Comparison of ENCODE assay signal across 23 mouse cellular contexts in the genomic region with DNA sequence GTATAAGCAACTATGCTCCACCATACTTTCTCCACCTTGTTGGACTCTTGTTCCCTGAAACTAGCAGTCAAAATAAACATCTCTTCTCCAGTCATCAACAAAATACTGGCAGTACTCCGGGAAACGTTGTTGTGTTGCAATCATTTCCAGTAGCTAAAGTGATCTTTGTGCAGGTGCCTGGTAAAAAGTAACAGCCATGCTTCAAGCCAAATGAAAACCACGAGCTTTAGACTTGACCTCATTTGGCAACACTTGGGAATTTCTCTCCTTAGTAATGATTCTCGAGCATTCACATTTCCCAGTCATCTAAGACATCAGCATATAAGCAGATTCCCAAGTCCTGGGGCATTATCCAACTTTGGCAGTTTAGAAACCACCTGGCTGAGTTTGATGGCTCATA.
DNase-seq lines count a peak whose midpoint lies in the region; ATAC-seq lines count a peak whose summit lies in the region.
"Had no signal": no experiment of that assay in that cellular context is flagged by ENCODE, and none has a peak within 500 bp of the region (broad histone marks: within the 10 kb centered on the region; RNA-seq: fewer than 3 reads in every experiment).

No protein-coding gene starts in this region.

- no peak overlapping the region for H3K27ac ChIP-seq in kidney, embryonic 15.5 days
- H3K27ac ChIP-seq: embryonic facial prominence, embryonic 15.5 days; forebrain, embryonic 10.5 days; heart, embryonic 13.5 days; hindbrain, embryonic 13.5 days had no signal

- no peak overlapping the region for H3K4me3 ChIP-seq in kidney, embryonic 15.5 days (replicated peaks)
- H3K4me3 ChIP-seq: embryonic facial prominence, embryonic 15.5 days; erythroblast, embryonic 14.5 days; forebrain, embryonic 10.5 days; heart, embryonic 13.5 days; hindbrain, embryonic 13.5 days had no signal

- no peak overlapping the region for H3K9ac ChIP-seq in kidney, embryonic 15.5 days
- H3K9ac ChIP-seq: embryonic facial prominence, embryonic 15.5 days; heart, embryonic 13.5 days; hindbrain, embryonic 13.5 days had no signal

- H3K4me2 ChIP-seq in kidney, embryonic 15.5 days = no peak overlapping the region
- H3K4me2 ChIP-seq: embryonic facial prominence, embryonic 15.5 days; heart, embryonic 13.5 days; hindbrain, embryonic 13.5 days had no signal

- H3K36me3 ChIP-seq in kidney, embryonic 15.5 days = no peaks in the 10 kb centered on the region
- H3K36me3 ChIP-seq: embryonic facial prominence, embryonic 15.5 days; forebrain, embryonic 10.5 days; G1E; heart, embryonic 13.5 days; hindbrain, embryonic 13.5 days had no signal

- H3K9me3 ChIP-seq in kidney, embryonic 15.5 days (replicated peaks) = no peaks in the 10 kb centered on the region
- H3K9me3 ChIP-seq: embryonic facial prominence, embryonic 15.5 days; forebrain, embryonic 10.5 days; G1E; heart, embryonic 13.5 days; hindbrain, embryonic 13.5 days had no signal

- DNase-seq in adrenal gland, adult 2 months = peak; percentile 4
- no peak for DNase-seq in adrenal gland, postnatal 4 days (ENCODE audit: low spot score in 2 of 2)
- peak; percentile 80 to 89 for DNase-seq in kidney, adult 8-10 months
- DNase-seq in Muller cell, postnatal 12 days (ENCODE audit: inconsistent ontology term) = peak; percentile 7
- peak; percentile 67 to 90 for DNase-seq in kidney, postnatal 36 days
- DNase-seq in heart, postnatal 4 days = no peak
- DNase-seq: adrenal gland, postnatal 25 days; B cell, adult 2 months; cerebellum, adult 8-10 months; cerebellum, postnatal 14 days; embryo, embryonic 11 days; gastrocnemius, postnatal 36 days; heart, adult 11 months had no signal

- H3K27me3 ChIP-seq in kidney, embryonic 15.5 days = no peaks in the 10 kb centered on the region
- H3K27me3 ChIP-seq: embryonic facial prominence, embryonic 15.5 days; heart, embryonic 13.5 days; hindbrain, embryonic 13.5 days had no signal

- 84% methylated on average over 4 of the region's 4 CpGs for WGBS in kidney, embryonic 15.5 days

- no peaks in the 10 kb centered on the region for H3K4me1 ChIP-seq in kidney, embryonic 15.5 days
- H3K4me1 ChIP-seq: embryonic facial prominence, embryonic 15.5 days; forebrain, embryonic 10.5 days; heart, embryonic 13.5 days; hindbrain, embryonic 13.5 days had no signal

- no peak for ATAC-seq in kidney, embryonic 15.5 days (replicated peaks; ENCODE audit: low FRiP score)
- ATAC-seq: activated CD4-positive, CD25-positive, alpha-beta regulatory T cell, adult 4 months; CD4-positive, CD25-positive, alpha-beta regulatory T cell, adult 4 months; forebrain, embryonic 14.5 days had no signal

Comparison
In these comparisons a context has a peak if more than half of its experiments do, and no peak if none do; other contexts are left out.
1. DNase-seq: peak in adrenal gland, adult 2 months (single experiment), kidney, adult 8-10 months (2 of 2), Muller cell, postnatal 12 days (single experiment) and kidney, postnatal 36 days (2 of 2); none in adrenal gland, postnatal 4 days (0 of 2) and heart, postnatal 4 days (single experiment).